Comparison of ENCODE assay signal across 10 mouse cellular contexts in the genomic region with DNA sequence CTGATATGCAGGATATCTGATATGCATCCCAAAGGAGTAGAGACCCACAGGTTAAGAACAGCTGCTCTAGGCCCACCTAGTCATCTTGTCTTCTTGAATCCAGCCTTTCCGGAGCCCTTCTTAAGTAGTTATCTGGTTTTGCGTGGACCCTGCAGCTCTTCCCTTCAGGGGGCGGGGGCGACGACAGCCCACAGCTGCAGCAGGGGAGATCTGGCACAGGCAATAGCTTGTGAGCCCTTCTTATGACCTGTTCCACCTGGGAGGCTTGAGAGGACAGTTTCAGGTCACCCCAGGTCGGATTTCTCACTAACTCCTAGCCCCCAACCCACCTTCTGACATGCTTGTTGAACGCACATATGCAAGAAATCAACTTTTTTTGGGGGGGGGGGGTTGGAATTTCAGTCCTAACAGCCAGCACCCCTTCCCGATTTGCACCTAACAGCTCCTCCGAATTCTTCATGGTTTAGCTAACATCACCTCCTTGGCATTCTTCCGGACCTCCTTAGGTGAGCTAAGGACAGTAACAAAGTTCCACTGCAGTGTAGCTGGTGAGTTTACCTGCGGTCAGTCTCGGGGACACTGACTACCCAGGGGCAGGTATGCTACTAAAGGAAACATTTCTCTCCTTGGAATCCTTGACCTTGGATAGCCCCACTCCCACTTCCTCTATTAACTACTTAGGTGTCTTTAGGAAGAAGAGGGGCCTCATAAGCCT. TPM values are rescaled to one million over a fixed set of nuclear protein-coding genes. Genes with fewer than 3 reads are reported as not detected.
DNase-seq lines count a peak whose midpoint lies in the region; ATAC-seq and TF ChIP-seq lines count a peak whose summit lies in the region.
"Had no signal": no experiment of that assay in that cellular context is flagged by ENCODE, and none has a peak within 500 bp of the region (broad histone marks: within the 10 kb centered on the region; RNA-seq: fewer than 3 reads in every experiment).

No protein-coding gene starts in this region.

- WGBS in forebrain, embryonic 12.5 days: 76% methylated on average over 12 of the region's 12 CpGs
- WGBS in forebrain, embryonic 14.5 days: 78% methylated on average over 12 of the region's 12 CpGs
- 41% methylated on average over 12 of the region's 12 CpGs for WGBS in kidney, postnatal 0 days

- peaks cover 7% of the 10 kb centered on the region for H3K4me1 ChIP-seq in forebrain, embryonic 12.5 days
- 0 out of 2 replicates have a peak, but pooled peaks cover 3% of the 10 kb centered on the region for H3K4me1 ChIP-seq in forebrain, embryonic 14.5 days (ENCODE audit: control insufficient read depth, insufficient read depth, low read length)
- peaks cover 3% of the 10 kb centered on the region; the same call in 1 of the 2 replicates for H3K4me1 ChIP-seq in kidney, postnatal 0 days (replicated peaks; ENCODE audit: insufficient read depth, low read length)

- ATAC-seq in forebrain, embryonic 12.5 days (ENCODE audit: low FRiP score): 0 out of 2 replicates have a peak, but pooled peaks have one; percentile 3
- no peak for ATAC-seq in forebrain, embryonic 14.5 days
- 0 out of 2 replicates have a peak, but pooled peaks have one; percentile 8 for ATAC-seq in kidney, postnatal 0 days (replicated peaks; ENCODE audit: low FRiP score, low read depth)

- no peaks in the 10 kb centered on the region for H3K36me3 ChIP-seq in forebrain, embryonic 12.5 days (replicated peaks)
- H3K36me3 ChIP-seq in forebrain, embryonic 14.5 days (ENCODE audit: control insufficient read depth, insufficient read depth, low read length): no peaks in the 10 kb centered on the region
- H3K36me3 ChIP-seq in kidney, postnatal 0 days (ENCODE audit: insufficient read depth, low read length): no peaks in the 10 kb centered on the region
- H3K36me3 ChIP-seq: liver, embryonic 13.5 days had no signal

- H3K27me3 ChIP-seq in forebrain, embryonic 12.5 days: peaks cover 14% of the 10 kb centered on the region; the same call in 1 of the 2 replicates
- H3K27me3 ChIP-seq in forebrain, embryonic 14.5 days (replicated peaks; ENCODE audit: control insufficient read depth, insufficient read depth, low read length): no peaks in the 10 kb centered on the region
- no peaks in the 10 kb centered on the region for H3K27me3 ChIP-seq in kidney, postnatal 0 days (ENCODE audit: insufficient read depth, low read length)

- no peak overlapping the region for H3K27ac ChIP-seq in forebrain, embryonic 12.5 days
- no peak overlapping the region for H3K27ac ChIP-seq in forebrain, embryonic 14.5 days (ENCODE audit: low read depth, low read length)
- H3K27ac ChIP-seq in kidney, postnatal 0 days: peak overlapping the region; percentile 36; the same call in 1 of the 2 replicates
- H3K27ac ChIP-seq: liver, embryonic 13.5 days had no signal

- no peaks in the 10 kb centered on the region for H3K9me3 ChIP-seq in forebrain, embryonic 12.5 days
- no peaks in the 10 kb centered on the region for H3K9me3 ChIP-seq in forebrain, embryonic 14.5 days (replicated peaks; ENCODE audit: control insufficient read depth, low read length)
- no peaks in the 10 kb centered on the region for H3K9me3 ChIP-seq in kidney, postnatal 0 days (replicated peaks; ENCODE audit: low read length)
- H3K9me3 ChIP-seq: liver, embryonic 13.5 days had no signal

- TF ChIP-seq CTCF in kidney, postnatal 0 days (IDR thresholded peaks at IDR 0.05; ENCODE audit: low read depth): no peak

- no peak overlapping the region for H3K4me3 ChIP-seq in forebrain, embryonic 12.5 days (replicated peaks)
- H3K4me3 ChIP-seq in forebrain, embryonic 14.5 days (ENCODE audit: low read depth, low read length): no peak overlapping the region
- H3K4me3 ChIP-seq in kidney, postnatal 0 days (replicated peaks; ENCODE audit: low read depth, low read length): no peak overlapping the region

- H3K9ac ChIP-seq in forebrain, embryonic 12.5 days: no peak overlapping the region
- H3K9ac ChIP-seq in forebrain, embryonic 14.5 days (ENCODE audit: low read length): no peak overlapping the region
- H3K9ac ChIP-seq in kidney, postnatal 0 days (ENCODE audit: low read depth, low read length): no peak overlapping the region
- H3K9ac ChIP-seq: liver, embryonic 13.5 days had no signal

- no peak overlapping the region for H3K4me2 ChIP-seq in forebrain, embryonic 12.5 days
- H3K4me2 ChIP-seq in forebrain, embryonic 14.5 days (ENCODE audit: low read length): no peak overlapping the region
- H3K4me2 ChIP-seq in kidney, postnatal 0 days (ENCODE audit: low read length): peak overlapping the region; percentile 67; the same call in 1 of the 2 replicates

- DNase-seq in forebrain, embryonic 14.5 days (ENCODE audit: low spot score): no peak
- peak; percentile 32 to 40 for DNase-seq in kidney, adult 8-10 months
- no peak for DNase-seq in kidney, postnatal 14 days
- DNase-seq in cerebellum, adult 9-10 months: peak; percentile 63
- no peak for DNase-seq in kidney, postnatal 0 days (ENCODE audit: low spot score)
- DNase-seq in frontal cortex, adult 2 months (ENCODE audit: extremely low spot score in 1 of 2, low spot score in 1 of 2): no peak
- no peak for DNase-seq in right cerebral cortex, postnatal 36 days (ENCODE audit: low spot score in 2 of 2)

RNA-seq across cellular contexts. Expression of a gene that starts 13.3 kb away (rescaled TPM):
- not detected in 2 replicates for polyA plus RNA-seq in forebrain, embryonic 12.5 days (2016; fragmentation: Nextera tagmentation; extraction: Ambion mirVana)
- not detected in 2 replicates for polyA plus RNA-seq in forebrain, embryonic 14.5 days (2014; fragmentation: Nextera tagmentation; extraction: Ambion mirVana)
- not detected in 2 replicates for polyA plus RNA-seq in kidney, postnatal 0 days (2015; fragmentation: Nextera tagmentation; extraction: Ambion mirVana)
- polyA plus RNA-seq in frontal cortex, adult 2 months (2012; rRNA removed): 0.29 and 0.32 TPM in 2 replicates
- polyA plus RNA-seq: C2C12; liver, embryonic 13.5 days had no signal

RNA-seq across cellular contexts. Expression of a gene that starts 15.1 kb away (rescaled TPM):
- 15.9 and 19.6 TPM in 2 replicates for polyA plus RNA-seq in forebrain, embryonic 12.5 days (2016; fragmentation: Nextera tagmentation; extraction: Ambion mirVana)
- polyA plus RNA-seq in forebrain, embryonic 14.5 days (2014; fragmentation: Nextera tagmentation; extraction: Ambion mirVana): 42.6 and 52.2 TPM in 2 replicates
- polyA plus RNA-seq in kidney, postnatal 0 days (2015; fragmentation: Nextera tagmentation; extraction: Ambion mirVana): 1.3 and 1.7 TPM in 2 replicates
- polyA plus RNA-seq in frontal cortex, adult 2 months (2012; rRNA removed): 13.0 and 14.6 TPM in 2 replicates

RNA-seq across cellular contexts. Expression of a gene that starts 16.6 kb away (rescaled TPM):
- 38.4 and 44.8 TPM in 2 replicates for polyA plus RNA-seq in forebrain, embryonic 12.5 days (2016; fragmentation: Nextera tagmentation; extraction: Ambion mirVana)
- polyA plus RNA-seq in forebrain, embryonic 14.5 days (2014; fragmentation: Nextera tagmentation; extraction: Ambion mirVana): 60.5 and 62.2 TPM in 2 replicates
- 49.5 and 52.5 TPM in 2 replicates for polyA plus RNA-seq in kidney, postnatal 0 days (2015; fragmentation: Nextera tagmentation; extraction: Ambion mirVana)
- 57.7 and 60.2 TPM in 2 replicates for polyA plus RNA-seq in frontal cortex, adult 2 months (2012; rRNA removed)

RNA-seq across cellular contexts. Expression of a gene that starts 38.8 kb away (rescaled TPM):
- not detected in 2 replicates for polyA plus RNA-seq in forebrain, embryonic 12.5 days (2016; fragmentation: Nextera tagmentation; extraction: Ambion mirVana)
- not detected in 2 replicates for polyA plus RNA-seq in forebrain, embryonic 14.5 days (2014; fragmentation: Nextera tagmentation; extraction: Ambion mirVana)
- not detected in 2 replicates for polyA plus RNA-seq in kidney, postnatal 0 days (2015; fragmentation: Nextera tagmentation; extraction: Ambion mirVana)
- not detected in 2 replicates for polyA plus RNA-seq in frontal cortex, adult 2 months (2012; rRNA removed)
- polyA plus RNA-seq: C2C12; liver, embryonic 13.5 days had no signal

RNA-seq across cellular contexts. Expression of a gene that starts 38.8 kb away (rescaled TPM):
- not detected in 2 replicates for polyA plus RNA-seq in forebrain, embryonic 12.5 days (2016; fragmentation: Nextera tagmentation; extraction: Ambion mirVana)
- polyA plus RNA-seq in forebrain, embryonic 14.5 days (2014; fragmentation: Nextera tagmentation; extraction: Ambion mirVana): not detected in 2 replicates
- not detected in 2 replicates for polyA plus RNA-seq in kidney, postnatal 0 days (2015; fragmentation: Nextera tagmentation; extraction: Ambion mirVana)
- polyA plus RNA-seq in frontal cortex, adult 2 months (2012; rRNA removed): 14.1 and 16.2 TPM in 2 replicates
- polyA plus RNA-seq: C2C12; liver, embryonic 13.5 days had no signal

Comparison
In these comparisons a context has a peak if more than half of its experiments do, and no peak if none do; other contexts are left out.
1. DNase-seq: peak in kidney, adult 8-10 months (2 of 2) and cerebellum, adult 9-10 months (single experiment); none in forebrain, embryonic 14.5 days (single experiment), kidney, postnatal 14 days (single experiment), kidney, postnatal 0 days (single experiment), frontal cortex, adult 2 months (0 of 2) and right cerebral cortex, postnatal 36 days (0 of 2).